Mouse (Mus musculus) midbrain, embryonic 14.5 days (tissue): ENCODE results near the gene Ncor2. TPM values are rescaled to one million over a fixed set of nuclear protein-coding genes. Genes with fewer than 3 reads are reported as not detected.

Source experiments
- ATAC-seq: fragments of 200-750 bp; cut with Nextera tagmentation; 2 replicates; pipeline ENCODE4 v1.8.0; 2017; ENCODE audit warnings: moderate number of reproducible peaks, moderate library complexity; ENCODE audit not compliant: low FRiP score, low TSS enrichment
- DNase-seq: peaks from one replicate; pipeline ENCODE4 v3.0.0-alpha.2; 2015
- H3K27ac ChIP-seq: fragments of 300-500 bp; sonication (generic); replicated peaks from 2 replicates; pipeline ENCODE4 v1.5.1; 2014; ENCODE audit warnings: mild to moderate bottlenecking, low read depth, low read length, moderate library complexity
- H3K27me3 ChIP-seq: fragments of 300-500 bp; sonication (generic); 2 replicates; pipeline ENCODE4 v1.6.1; 2014; ENCODE audit warnings: low read length, control low read depth, mixed read lengths; ENCODE audit not compliant: control insufficient read depth, insufficient read depth
- H3K36me3 ChIP-seq: fragments of 300-500 bp; sonication (generic); 2 replicates; pipeline ENCODE4 v1.6.1; 2014; ENCODE audit warnings: low read length, control low read depth; ENCODE audit not compliant: control insufficient read depth, insufficient read depth
- H3K4me1 ChIP-seq: fragments of 300-500 bp; sonication (generic); 2 replicates; pipeline ENCODE4 v1.6.1; 2014; ENCODE audit warnings: mild to moderate bottlenecking, antibody characterized with exemption, low read length, control low read depth; ENCODE audit not compliant: control insufficient read depth, insufficient read depth
- H3K4me2 ChIP-seq: fragments of 300-500 bp; sonication (generic); 2 replicates; pipeline ENCODE4 v1.6.1; 2014; ENCODE audit warnings: mild to moderate bottlenecking, low read length, moderate library complexity
- H3K4me3 ChIP-seq: fragments of 300-500 bp; sonication (generic); replicated peaks from 2 replicates; pipeline ENCODE4 v1.5.1; 2014; ENCODE audit warnings: low read depth, low read length
- H3K9ac ChIP-seq: fragments of 300-500 bp; sonication (generic); replicated peaks from 2 replicates; pipeline ENCODE4 v1.6.1; 2014; ENCODE audit warnings: mild to moderate bottlenecking, low read length, moderate library complexity
- H3K9me3 ChIP-seq: fragments of 300-500 bp; sonication (generic); 2 replicates; pipeline ENCODE4 v1.6.1; 2016; ENCODE audit warnings: low read length, control low read depth, mixed read lengths; ENCODE audit not compliant: control insufficient read depth
- WGBS: fragments of 180-500 bp; shearing (Covaris S2); extraction: QIAGEN DNeasy Blood & Tissue Kit; methylation state at CpG from one replicate; pipeline ENCODE4 v1.1.7; 2014; 5-methylcytosine and 5-hydroxymethylcytosine counted together
- polyA plus RNA-seq: library from polyadenylated mRNA; unstranded; fragments of >200 nt; fragmentation: Nextera tagmentation; extraction: Ambion mirVana; gene quantifications from 2 replicates; pipeline ENCODE4 v1.2.1, GENCODE M21; 2014

Ncor2 gene
- polyA plus RNA-seq, 1 experiment from 2014 or later, result 23.7 TPM

- Histone ChIP-seq H3K9ac (no peak overlapping the region), H3K27me3 (no peaks in the 10 kb centered on the region), H3K27ac (no peak overlapping the region), H3K4me1 (peaks cover 21% of the 10 kb centered on the region), H3K4me2 (no peak overlapping the region), H3K9me3 (no peaks in the 10 kb centered on the region), H3K4me3 (no peak overlapping the region), H3K36me3 (peaks cover 41% of the 10 kb centered on the region)
- WGBS, result 75% methylated on average over 23 of the region's 23 CpGs
- DNase-seq (no peak), ATAC-seq (no peak)
These were observed 126.2 kb downstream of the Ncor2 start for GRCm38 (mm10) chr5:125052603-125053488.

- no peak for DNase-seq
- peaks cover 15% of the 10 kb centered on the region for H3K4me1 ChIP-seq
- H3K9me3 ChIP-seq, result no peaks in the 10 kb centered on the region
- no peak for ATAC-seq
- peaks cover 47% of the 10 kb centered on the region for H3K36me3 ChIP-seq
- no peaks in the 10 kb centered on the region for H3K27me3 ChIP-seq
- 84% methylated on average over 10 of the region's 10 CpGs for WGBS
- 0 out of 2 replicates have a peak overlapping the region, but pooled peaks have one; percentile 26 for H3K27ac ChIP-seq
- no peak overlapping the region for H3K4me2 ChIP-seq
- no peak overlapping the region for H3K4me3 ChIP-seq
- no peak overlapping the region for H3K9ac ChIP-seq
These were observed 126.8 kb downstream of the Ncor2 start for GRCm38 (mm10) chr5:125052237-125052602.

DNA sequence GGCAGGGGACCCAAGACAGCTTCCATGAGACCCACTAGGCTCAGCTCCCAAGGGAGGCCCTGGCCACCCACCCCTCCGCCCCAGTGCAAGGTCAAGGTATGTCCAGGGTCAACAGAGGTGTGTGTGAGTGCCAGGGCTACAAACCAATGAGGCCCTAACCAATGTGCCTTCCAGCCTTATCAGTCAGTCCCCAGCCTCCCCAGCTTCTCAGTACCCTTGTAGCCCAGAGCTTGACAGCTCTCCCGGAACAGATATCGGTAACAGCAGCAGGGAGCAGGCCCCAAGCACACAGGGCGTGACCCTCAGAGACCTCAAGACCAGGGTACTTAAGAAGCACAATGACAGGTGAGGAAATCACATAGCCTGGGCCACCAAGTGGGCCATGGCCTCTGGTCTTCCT, 129.5 kb downstream of the Ncor2 start:
- no peaks in the 10 kb centered on the region for H3K9me3 ChIP-seq
- 96% methylated on average over 4 of the region's 4 CpGs for WGBS
- DNase-seq, result no peak

GRCm38 (mm10) chr5:125046436-125046835, 132.6 kb downstream of the Ncor2 start:
- no peak overlapping the region for H3K4me3 ChIP-seq
- peaks cover 84% of the 10 kb centered on the region for H3K36me3 ChIP-seq
- H3K9ac ChIP-seq, result no peak overlapping the region
- DNase-seq, result no peak
- H3K4me2 ChIP-seq, result no peak overlapping the region
- no peak for ATAC-seq
- peaks cover 3% of the 10 kb centered on the region; the same call in 1 of the 2 replicates for H3K4me1 ChIP-seq
- WGBS, result 77% methylated on average over 5 of the region's 5 CpGs
- H3K9me3 ChIP-seq, result no peaks in the 10 kb centered on the region
- H3K27me3 ChIP-seq, result no peaks in the 10 kb centered on the region
- H3K27ac ChIP-seq, result no peak overlapping the region

More for the DNA sequence above, 129.5 kb downstream of the Ncor2 start:
- no peak overlapping the region for H3K4me3 ChIP-seq
- H3K4me1 ChIP-seq, result 0 out of 2 replicates have a peak, but pooled peaks cover 3% of the 10 kb centered on the region
- H3K27me3 ChIP-seq, result no peaks in the 10 kb centered on the region
- H3K9ac ChIP-seq, result no peak overlapping the region
- H3K4me2 ChIP-seq, result no peak overlapping the region
- H3K36me3 ChIP-seq, result peaks cover 63% of the 10 kb centered on the region
- no peak for ATAC-seq
- H3K27ac ChIP-seq, result no peak overlapping the region

GRCm38 (mm10) chr5:125045202-125045601, 133.8 kb downstream of the Ncor2 start:
- peaks cover 3% of the 10 kb centered on the region; the same call in 1 of the 2 replicates for H3K4me1 ChIP-seq
- no peaks in the 10 kb centered on the region for H3K27me3 ChIP-seq
- no peak overlapping the region for H3K4me3 ChIP-seq
- H3K27ac ChIP-seq, result no peak overlapping the region
- ATAC-seq, result no peak
- WGBS, result 8% methylated on average over 5 of the region's 5 CpGs
- H3K36me3 ChIP-seq, result peaks cover 79% of the 10 kb centered on the region
- H3K4me2 ChIP-seq, result no peak overlapping the region
- no peaks in the 10 kb centered on the region for H3K9me3 ChIP-seq
- DNase-seq, result no peak
- H3K9ac ChIP-seq, result no peak overlapping the region; the same call in 1 of the 2 replicates

DNA sequence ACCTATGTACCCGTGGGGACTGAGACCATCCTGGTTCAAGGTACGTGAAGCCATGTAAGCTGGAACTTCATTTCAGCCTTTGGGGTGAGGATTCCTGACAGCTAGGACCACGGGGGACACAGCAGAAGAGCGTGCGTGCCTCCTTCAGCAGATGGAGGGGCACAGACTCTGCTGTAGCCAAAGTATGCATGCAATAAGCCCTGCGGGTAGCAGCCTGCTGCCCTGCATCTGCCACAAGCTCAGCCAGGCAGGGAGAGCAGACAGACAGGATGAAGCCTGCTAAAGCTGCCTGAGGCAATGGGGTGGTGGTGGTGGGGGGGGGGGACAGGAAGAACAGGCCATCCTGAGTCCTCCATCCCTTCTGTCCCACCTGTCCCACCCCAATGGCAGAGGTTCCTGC, 135.6 kb downstream of the Ncor2 start:
- no peak for ATAC-seq
- no peak for DNase-seq
- Histone ChIP-seq H3K9ac (no peak overlapping the region), H3K27me3 (no peaks in the 10 kb centered on the region), H3K4me1 (peaks cover 3% of the 10 kb centered on the region; the same call in 1 of the 2 replicates), H3K4me2 (no peak overlapping the region), H3K9me3 (no peaks in the 10 kb centered on the region), H3K27ac (no peak overlapping the region), H3K4me3 (no peak overlapping the region), H3K36me3 (peaks cover 70% of the 10 kb centered on the region)
- WGBS, result 74% methylated on average over 6 of the region's 6 CpGs

- Histone ChIP-seq H3K4me1 (peaks cover 3% of the 10 kb centered on the region; the same call in 1 of the 2 replicates), H3K27ac (no peak overlapping the region), H3K9me3 (no peaks in the 10 kb centered on the region), H3K4me2 (no peak overlapping the region), H3K27me3 (no peaks in the 10 kb centered on the region), H3K9ac (no peak overlapping the region), H3K36me3 (peaks cover 70% of the 10 kb centered on the region), H3K4me3 (no peak overlapping the region)
- ATAC-seq (no peak), DNase-seq (no peak)
- WGBS, result 88% methylated on average over 9 of the region's 9 CpGs
These were observed 137.4 kb downstream of the Ncor2 start for GRCm38 (mm10) chr5:125041578-125041977.

DNA sequence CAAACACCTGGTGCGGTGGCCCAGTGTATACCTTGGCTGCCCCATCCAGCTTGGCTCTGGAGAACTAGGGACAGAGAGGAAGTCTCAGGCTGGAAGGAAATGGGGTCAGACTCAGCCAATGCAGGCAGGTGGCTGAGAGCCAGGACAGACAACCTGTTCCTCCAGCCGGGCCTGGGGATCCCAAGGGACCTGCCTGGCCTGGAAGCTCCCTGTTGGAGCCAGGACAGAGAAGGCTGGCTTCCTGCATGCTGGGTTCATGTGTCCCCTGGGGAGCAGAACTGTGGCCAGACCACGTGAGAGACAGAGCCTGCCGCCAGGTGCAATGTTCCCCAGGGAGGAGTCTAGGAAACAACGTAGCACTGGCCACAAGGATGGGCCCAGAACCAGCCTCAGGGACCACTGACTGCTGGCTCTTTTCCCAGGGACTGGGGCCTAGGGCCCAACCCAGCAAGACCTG, 138.9 kb downstream of the Ncor2 start:
- Histone ChIP-seq H3K27ac (no peak overlapping the region), H3K9ac (no peak overlapping the region), H3K4me2 (no peak overlapping the region), H3K27me3 (no peaks in the 10 kb centered on the region), H3K9me3 (no peaks in the 10 kb centered on the region), H3K4me3 (no peak overlapping the region), H3K36me3 (peaks cover 75% of the 10 kb centered on the region), H3K4me1 (no peaks in the 10 kb centered on the region; the same call in 1 of the 2 replicates)
- 66% methylated on average over 5 of the region's 5 CpGs for WGBS
- no peak for DNase-seq
- ATAC-seq, result no peak
